Mouse (Mus musculus): ENCODE measurements at regions not wholly inside any gene's neighbourhood (a gene's known extent, or its start where the extent isn't known, plus 50 kb on each side); places are given as distances from the start of the nearest gene placed in this dataset.

DNA sequence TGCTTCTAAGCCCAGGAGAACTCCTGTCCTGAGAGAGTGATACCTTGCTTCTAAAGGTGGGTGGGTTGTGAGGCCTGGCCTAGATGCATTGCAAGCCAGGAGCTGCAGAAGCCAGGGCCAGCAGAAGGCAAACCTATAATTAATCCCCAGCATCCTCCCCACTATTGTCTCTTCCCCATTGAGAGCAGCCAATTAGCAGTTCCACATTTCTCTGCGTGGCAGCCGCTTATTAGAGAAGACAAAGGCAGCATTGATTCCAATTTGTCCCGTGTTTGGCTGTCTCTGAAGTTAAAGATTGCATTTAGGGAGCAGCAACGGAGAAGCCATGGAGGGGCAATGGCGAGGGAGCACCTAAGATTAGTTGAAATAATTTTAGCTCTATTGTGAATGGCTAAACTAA, 171.2 kb upstream of the Grik3 start:
- TF ChIP-seq CTCF (conservative IDR thresholded peaks at IDR 0.05; ENCODE audit: low read length) (no peak), NANOG (IDR thresholded peaks at IDR 0.05; ENCODE audit: borderline replicate concordance, low read length) (no peak), POU5F1 (IDR thresholded peaks at IDR 0.05; ENCODE audit: borderline replicate concordance, low read length) (no peak)

Data from E14TG2a.4 (cell line).